Mouse (Mus musculus) inflammation-experienced regulatory T-cells, adult 6 months (primary cell): ENCODE data around the gene Ass1. TPM values are rescaled to one million over a fixed set of nuclear protein-coding genes. Genes with fewer than 3 reads are reported as not detected.
"Not testable (repeated sequence)": the region's sequence is repeated elsewhere in the genome, so short reads cannot be mapped to it uniquely, and the experiment has no call there.

Experiments
- ATAC-seq: one replicate; pipeline ENCODE4 v1.8.0; 2017
- polyA plus RNA-seq, 3 experiments: library from polyadenylated mRNA; unstranded; fragments of 100-300 nt; shearing (Covaris generic); gene quantifications; one replicate each; pipeline ENCODE4 v1.2.1; 2017

The Ass1 gene
- polyA plus RNA-seq, 3 experiments from 2014 or later = 342 to 389 (median 381) TPM

GRCm38 (mm10) chr2:31538745-31539144, 68.7 kb downstream of the Ass1 start:
- ATAC-seq = no peak

GRCm38 (mm10) chr2:31541581-31541980, 71.6 kb downstream of the Ass1 start:
- no peak for ATAC-seq

GRCm38 (mm10) chr2:31547726-31548125, 77.7 kb downstream of the Ass1 start:
- no peak for ATAC-seq

- no peak for ATAC-seq
These were observed 80.5 kb downstream of the Ass1 start for GRCm38 (mm10) chr2:31550503-31550902.

DNA sequence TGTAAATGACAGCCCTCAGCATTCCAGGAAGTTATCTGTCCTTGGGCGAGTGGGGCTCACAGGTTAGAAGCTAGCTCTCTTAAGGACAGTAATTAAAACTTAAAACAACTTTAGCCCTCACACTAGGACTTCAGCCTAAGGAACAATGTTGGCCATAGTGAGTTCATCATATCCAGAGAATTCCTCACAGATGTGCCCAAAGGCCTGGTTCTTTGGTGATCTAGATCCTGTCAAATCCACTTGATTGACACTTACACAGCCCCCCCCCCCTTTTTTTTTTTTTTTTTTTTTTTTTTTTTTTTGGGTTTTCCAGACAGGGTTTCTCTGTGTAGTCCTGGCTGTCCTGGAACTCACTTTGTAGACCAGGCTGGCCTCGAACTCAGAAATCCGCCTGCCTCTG, 81.3 kb downstream of the Ass1 start:
- not testable (repeated sequence) for ATAC-seq

DNA sequence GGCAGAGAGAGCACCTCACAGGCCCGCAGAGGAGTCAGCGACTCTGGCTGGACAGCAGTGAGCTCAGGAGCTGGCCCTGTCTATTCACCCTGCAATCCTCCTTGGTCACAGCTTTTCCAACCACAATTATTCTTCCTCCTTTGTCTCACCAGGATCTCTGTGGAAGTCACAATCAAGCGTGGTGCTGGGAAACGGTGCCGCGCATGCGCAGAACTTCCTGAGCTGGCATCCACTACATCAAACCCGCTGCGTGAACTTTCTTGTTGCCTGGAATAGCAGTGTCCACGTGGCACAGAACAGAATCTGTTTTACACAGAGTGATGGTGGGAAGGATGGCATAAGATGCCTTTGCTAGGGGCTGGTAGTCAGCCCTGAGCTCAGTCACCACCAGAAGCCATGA, 82.0 kb downstream of the Ass1 start:
- no peak for ATAC-seq

DNA sequence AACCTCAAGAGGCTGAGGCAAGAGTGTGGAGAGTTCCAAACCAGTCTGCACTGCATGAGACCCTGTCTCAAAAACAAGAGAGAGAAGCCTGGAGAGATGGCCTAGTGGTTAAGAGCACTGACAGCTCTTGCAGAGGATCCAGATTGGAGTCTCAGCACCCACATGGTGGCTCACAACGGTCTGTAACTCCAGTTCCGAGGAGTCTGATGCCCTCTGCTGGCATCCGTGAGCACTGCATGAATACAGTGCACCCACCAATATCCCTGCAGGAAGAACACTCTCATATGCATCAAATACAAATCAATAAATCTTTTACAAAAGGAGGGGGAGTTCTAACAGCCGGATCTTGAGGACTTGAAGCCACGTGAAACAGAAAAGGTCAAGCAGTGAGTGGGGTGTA, 84.6 kb downstream of the Ass1 start:
- ATAC-seq = no peak

Other genes starting within 250 kb of the Ass1 start
- 1 to 10 TPM in 2 of 3 experiments, under 1 TPM in 1; 0.63 to 1.4 (median 1.4) TPM for gene Ncs1, start 224.4 kb upstream of the Ass1 start, polyA plus RNA-seq
- gene Hmcn2, start 155.8 kb upstream of the Ass1 start, polyA plus RNA-seq = under 1 TPM; 0.20 to 0.54 (median 0.38) TPM
- 10 to 100 TPM; 54.1 to 59.4 (median 54.4) TPM for gene Fubp3, start 102.4 kb downstream of the Ass1 start, polyA plus RNA-seq
- not detected for gene Prdm12, start 169.8 kb downstream of the Ass1 start, polyA plus RNA-seq
- gene Exosc2, start 200.5 kb downstream of the Ass1 start, polyA plus RNA-seq = 10 to 100 TPM; 31.9 to 50.4 (median 42.6) TPM
- gene Abl1, start 218.2 kb downstream of the Ass1 start, polyA plus RNA-seq = 1 to 10 TPM; 5.0 to 9.4 (median 7.2) TPM